Mouse (Mus musculus) stomach, postnatal 0 days (tissue): Measurements from ENCODE around the gene Cep164.

ENCODE experiments used
- CTCF ChIP-seq: IDR thresholded peaks from 2 replicates; pipeline ENCODE4 v1.5.1; 2016; ENCODE audit warnings: antibody characterized with exemption, low read depth, mild to moderate bottlenecking, moderate library complexity
- EP300 ChIP-seq: optimal IDR thresholded peaks from 2 replicates; pipeline ENCODE3; 2016; ENCODE audit warnings: antibody characterized with exemption

DNA sequence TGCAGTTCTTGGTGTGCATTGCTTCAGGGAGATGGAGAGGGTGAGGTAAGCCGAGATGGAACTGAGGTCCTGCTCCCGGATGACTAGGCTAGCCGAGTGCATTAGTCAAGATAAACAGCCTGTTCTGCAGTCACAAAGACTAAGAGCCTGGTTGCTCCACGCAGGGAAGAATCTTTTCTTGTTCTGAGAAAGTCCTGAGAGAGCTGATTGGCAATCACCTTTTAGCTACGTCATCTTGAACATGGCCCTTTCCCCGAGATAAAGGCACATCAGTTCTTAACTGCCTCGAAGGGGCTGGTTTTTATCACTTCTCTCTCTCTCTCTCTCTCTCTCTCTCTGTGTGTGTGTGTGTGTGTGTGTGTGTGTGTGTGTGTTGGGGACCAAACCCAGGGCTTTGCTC, 83.0 kb downstream of the Cep164 start:
- TF ChIP-seq CTCF (no peak), EP300 (no peak)
